Mouse (Mus musculus): ENCODE results near the gene Gm20388. TPM values are rescaled to one million over a fixed set of nuclear protein-coding genes. Genes with fewer than 3 reads are reported as not detected.

Gene Gm20388
- total and polyA plus RNA-seq, 3 experiments: 0.02 to 0.05 TPM; not detected in 1

GRCm38 (mm10) chr8:122666338-122666764, 2755.7 kb downstream of the Gm20388 start:
- H3K36me3 ChIP-seq (replicated peaks): peaks cover 100% of the 10 kb centered on the region
- TF ChIP-seq POLR2AphosphoS5 (IDR thresholded peaks at IDR 0.05; ENCODE audit: insufficient replicate concordance, low read depth, low read length) (no peak), TAL1 (conservative IDR thresholded peaks at IDR 0.05; ENCODE audit: low read depth, low read length) (peak; percentile 72; the same call in 1 of the 2 replicates), GATA1 (IDR thresholded peaks at IDR 0.05; ENCODE audit: borderline replicate concordance, low read length) (no peak), GATA2 (IDR thresholded peaks at IDR 0.05; ENCODE audit: borderline replicate concordance, low read depth, low read length) (no peak)
- peak overlapping the region; percentile 55; the same call in 1 of the 2 replicates for H3K4me3 ChIP-seq (ENCODE audit: low read depth, low read length)
- no peaks in the 10 kb centered on the region for H3K27me3 ChIP-seq (ENCODE audit: insufficient read depth, low read length)
- ATAC-seq (ENCODE audit: extremely low read depth, insufficient number of reproducible peaks, low FRiP score, poor library complexity, severe bottlenecking): peak; percentile 72
- peak; percentile 28 for DNase-seq (ENCODE audit: low spot score)
- H3K4me1 ChIP-seq (ENCODE audit: insufficient read depth, low read depth, low read length): peaks cover 99% of the 10 kb centered on the region
- H3K9me3 ChIP-seq (replicated peaks): no peaks in the 10 kb centered on the region

GRCm38 (mm10) chr8:122666827-122667226, 2756.2 kb downstream of the Gm20388 start:
- Histone ChIP-seq H3K9me3 (replicated peaks) (no peaks in the 10 kb centered on the region), H3K4me3 (ENCODE audit: low read depth, low read length) (peak overlapping the region; percentile 55; the same call in 1 of the 2 replicates), H3K4me1 (ENCODE audit: insufficient read depth, low read depth, low read length) (peaks cover 98% of the 10 kb centered on the region), H3K27me3 (ENCODE audit: insufficient read depth, low read length) (no peaks in the 10 kb centered on the region), H3K36me3 (replicated peaks) (peaks cover 100% of the 10 kb centered on the region)
- ATAC-seq (ENCODE audit: extremely low read depth, insufficient number of reproducible peaks, low FRiP score, poor library complexity, severe bottlenecking) (no peak), DNase-seq (ENCODE audit: low spot score) (peak; percentile 25)
- no peak for TF ChIP-seq TAL1 (conservative IDR thresholded peaks at IDR 0.05; ENCODE audit: low read depth, low read length)
- TF ChIP-seq GATA2 (IDR thresholded peaks at IDR 0.05; ENCODE audit: borderline replicate concordance, low read depth, low read length): no peak
- TF ChIP-seq POLR2AphosphoS5 (IDR thresholded peaks at IDR 0.05; ENCODE audit: insufficient replicate concordance, low read depth, low read length): no peak
- TF ChIP-seq CTCF (IDR thresholded peaks at IDR 0.05; ENCODE audit: low read depth, low read length): no peak
- no peak for TF ChIP-seq GATA1 (IDR thresholded peaks at IDR 0.05; ENCODE audit: borderline replicate concordance, low read length)

GRCm38 (mm10) chr8:122667854-122668253, 2757.2 kb downstream of the Gm20388 start:
- TF ChIP-seq POLR2AphosphoS5 (IDR thresholded peaks at IDR 0.05; ENCODE audit: insufficient replicate concordance, low read depth, low read length): no peak
- no peak for TF ChIP-seq GATA1 (IDR thresholded peaks at IDR 0.05; ENCODE audit: borderline replicate concordance, low read length)
- TF ChIP-seq CTCF (IDR thresholded peaks at IDR 0.05; ENCODE audit: low read depth, low read length): no peak
- TF ChIP-seq GATA2 (IDR thresholded peaks at IDR 0.05; ENCODE audit: borderline replicate concordance, low read depth, low read length): no peak
- no peak for TF ChIP-seq TAL1 (conservative IDR thresholded peaks at IDR 0.05; ENCODE audit: low read depth, low read length)

GRCm38 (mm10) chr8:122669370-122669769, 2758.7 kb downstream of the Gm20388 start:
- peaks cover 100% of the 10 kb centered on the region for H3K36me3 ChIP-seq (replicated peaks)
- no peaks in the 10 kb centered on the region for H3K27me3 ChIP-seq (ENCODE audit: insufficient read depth, low read length)
- DNase-seq (ENCODE audit: low spot score): no peak
- no peak overlapping the region for H3K4me3 ChIP-seq (ENCODE audit: low read depth, low read length)
- TF ChIP-seq POLR2AphosphoS5 (IDR thresholded peaks at IDR 0.05; ENCODE audit: insufficient replicate concordance, low read depth, low read length) (no peak), CTCF (IDR thresholded peaks at IDR 0.05; ENCODE audit: low read depth, low read length) (no peak), GATA1 (IDR thresholded peaks at IDR 0.05; ENCODE audit: borderline replicate concordance, low read length) (no peak), TAL1 (conservative IDR thresholded peaks at IDR 0.05; ENCODE audit: low read depth, low read length) (no peak), GATA2 (IDR thresholded peaks at IDR 0.05; ENCODE audit: borderline replicate concordance, low read depth, low read length) (no peak)
- peaks cover 98% of the 10 kb centered on the region for H3K4me1 ChIP-seq (ENCODE audit: insufficient read depth, low read depth, low read length)
- H3K9me3 ChIP-seq (replicated peaks): no peaks in the 10 kb centered on the region
- no peak for ATAC-seq (ENCODE audit: extremely low read depth, insufficient number of reproducible peaks, low FRiP score, poor library complexity, severe bottlenecking)

More at GRCm38 (mm10) chr8:122667854-122668253, 2757.2 kb downstream of the Gm20388 start:
- H3K4me1 ChIP-seq (ENCODE audit: insufficient read depth, low read depth, low read length): peaks cover 98% of the 10 kb centered on the region
- H3K4me3 ChIP-seq (ENCODE audit: low read depth, low read length): peak overlapping the region; percentile 46; the same call in 1 of the 2 replicates
- ATAC-seq (ENCODE audit: extremely low read depth, insufficient number of reproducible peaks, low FRiP score, poor library complexity, severe bottlenecking) (no peak), DNase-seq (ENCODE audit: low spot score) (no peak)
- H3K36me3 ChIP-seq (replicated peaks): peaks cover 100% of the 10 kb centered on the region
- no peaks in the 10 kb centered on the region for H3K9me3 ChIP-seq (replicated peaks)
- H3K27me3 ChIP-seq (ENCODE audit: insufficient read depth, low read length): no peaks in the 10 kb centered on the region

- H3K4me3 ChIP-seq (ENCODE audit: low read depth, low read length): no peak overlapping the region; the same call in 1 of the 2 replicates
- no peaks in the 10 kb centered on the region for H3K9me3 ChIP-seq (replicated peaks)
- H3K27me3 ChIP-seq (ENCODE audit: insufficient read depth, low read length): no peaks in the 10 kb centered on the region
- ATAC-seq (ENCODE audit: extremely low read depth, insufficient number of reproducible peaks, low FRiP score, poor library complexity, severe bottlenecking) (no peak), DNase-seq (ENCODE audit: low spot score) (no peak)
- peaks cover 98% of the 10 kb centered on the region for H3K4me1 ChIP-seq (ENCODE audit: insufficient read depth, low read depth, low read length)
- TF ChIP-seq POLR2AphosphoS5 (IDR thresholded peaks at IDR 0.05; ENCODE audit: insufficient replicate concordance, low read depth, low read length) (no peak), GATA1 (IDR thresholded peaks at IDR 0.05; ENCODE audit: borderline replicate concordance, low read length) (no peak), TAL1 (conservative IDR thresholded peaks at IDR 0.05; ENCODE audit: low read depth, low read length) (no peak), CTCF (IDR thresholded peaks at IDR 0.05; ENCODE audit: low read depth, low read length) (no peak), GATA2 (IDR thresholded peaks at IDR 0.05; ENCODE audit: borderline replicate concordance, low read depth, low read length) (no peak)
- H3K36me3 ChIP-seq (replicated peaks): peaks cover 100% of the 10 kb centered on the region
Observed at GRCm38 (mm10) chr8:122670001-122670400, 2759.4 kb downstream of the Gm20388 start.

- Histone ChIP-seq H3K36me3 (replicated peaks) (peaks cover 100% of the 10 kb centered on the region), H3K4me1 (ENCODE audit: insufficient read depth, low read depth, low read length) (peaks cover 98% of the 10 kb centered on the region)
Observed at GRCm38 (mm10) chr8:122670718-122671117, 2760.1 kb downstream of the Gm20388 start.

More at GRCm38 (mm10) chr8:122670718-122671117, 2760.1 kb downstream of the Gm20388 start:
- DNase-seq (ENCODE audit: low spot score) (no peak), ATAC-seq (ENCODE audit: extremely low read depth, insufficient number of reproducible peaks, low FRiP score, poor library complexity, severe bottlenecking) (no peak)
- Histone ChIP-seq H3K4me3 (ENCODE audit: low read depth, low read length) (peak overlapping the region; percentile 17; the same call in 1 of the 2 replicates), H3K27me3 (ENCODE audit: insufficient read depth, low read length) (no peaks in the 10 kb centered on the region), H3K9me3 (replicated peaks) (no peaks in the 10 kb centered on the region)
- no peak for TF ChIP-seq GATA1 (IDR thresholded peaks at IDR 0.05; ENCODE audit: borderline replicate concordance, low read length)

All from G1E (cell line).